Mouse (Mus musculus): ENCODE measurements around the gene Cfap36. TPM values are rescaled to one million over a fixed set of nuclear protein-coding genes. Genes with fewer than 3 reads are reported as not detected.
A peak's percentile ranks its signal among the peaks of the same experiment; 100 is the strongest.

Cfap36 gene
- polyA plus RNA-seq (2015; fragmentation: Nextera tagmentation; extraction: Ambion mirVana) = 40.2 and 43.2 TPM in 2 replicates

DNA sequence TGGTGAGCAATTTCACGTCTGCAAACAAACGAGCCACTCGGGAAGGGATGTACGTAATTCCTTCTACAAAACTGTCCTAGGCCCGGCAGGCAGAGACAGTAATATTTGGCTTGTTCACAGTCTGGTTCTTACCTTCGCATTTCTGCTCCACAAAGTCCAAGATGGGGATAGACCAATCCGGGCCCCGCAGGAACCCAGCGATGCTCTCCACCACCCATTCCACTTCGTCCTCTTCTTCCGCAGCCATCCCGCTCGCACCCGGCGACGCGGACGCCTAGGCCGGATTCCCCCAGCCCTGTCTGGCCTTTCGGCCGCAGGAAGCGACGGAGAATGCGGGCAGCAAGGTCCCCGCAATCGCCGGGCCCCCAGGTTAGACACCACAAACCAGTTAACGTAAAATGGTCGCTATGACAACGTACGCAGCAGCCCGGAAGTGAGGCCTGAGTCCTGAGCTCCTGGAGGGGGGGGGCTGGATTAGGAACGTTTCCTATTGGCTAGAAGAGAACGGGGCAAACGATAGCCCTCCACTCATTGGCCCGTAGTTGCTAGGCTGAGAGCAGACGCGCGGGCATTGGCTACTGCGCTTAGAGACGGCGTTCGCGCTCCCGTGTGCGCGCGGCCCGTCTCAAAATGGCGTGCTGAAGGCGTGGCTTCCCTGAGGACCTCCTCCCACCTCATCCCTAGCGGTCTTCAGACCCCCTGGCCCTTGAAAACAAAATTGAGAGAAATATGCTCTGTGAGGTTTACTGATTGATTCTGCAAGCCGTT lies at the start of gene Cfap36:
Gene Cfap36, minus strand, starts transcription at position 527 of the 768 bp plus-strand sequence.
- Histone ChIP-seq H3K27me3 (replicated peaks) (no peaks in the 10 kb centered on the region), H3K27ac (peak within 1 kb of the TSS; percentile 64), H3K4me2 (replicated peaks) (peak within 1 kb of the TSS; percentile 80), H3K4me3 (replicated peaks) (peak within 1 kb of the TSS; percentile 74), H3K4me1 (replicated peaks) (peaks cover 8% of the 10 kb centered on the region; the same call in 1 of the 2 replicates), H3K36me3 (0 out of 2 replicates have a peak, but pooled peaks cover 5% of the 10 kb centered on the region), H3K9ac (peak within 1 kb of the TSS; percentile 44), H3K9me3 (no peaks in the 10 kb centered on the region)
- WGBS = under 1% methylated on average over 53 of the region's 53 CpGs
- ATAC-seq = peak; percentile 100

GRCm38 (mm10) chr11:29287305-29287704 lies 40.1 kb upstream of the Cfap36 start:
- H3K4me3 ChIP-seq (replicated peaks) = no peak overlapping the region
- H3K4me1 ChIP-seq (replicated peaks) = no peaks in the 10 kb centered on the region
- H3K27me3 ChIP-seq (replicated peaks) = no peaks in the 10 kb centered on the region
- no peak overlapping the region for H3K4me2 ChIP-seq (replicated peaks)
- no peak overlapping the region for H3K9ac ChIP-seq
- H3K27ac ChIP-seq = no peak overlapping the region
- no peaks in the 10 kb centered on the region for H3K9me3 ChIP-seq
- H3K36me3 ChIP-seq = no peaks in the 10 kb centered on the region
- ATAC-seq = no peak

DNA sequence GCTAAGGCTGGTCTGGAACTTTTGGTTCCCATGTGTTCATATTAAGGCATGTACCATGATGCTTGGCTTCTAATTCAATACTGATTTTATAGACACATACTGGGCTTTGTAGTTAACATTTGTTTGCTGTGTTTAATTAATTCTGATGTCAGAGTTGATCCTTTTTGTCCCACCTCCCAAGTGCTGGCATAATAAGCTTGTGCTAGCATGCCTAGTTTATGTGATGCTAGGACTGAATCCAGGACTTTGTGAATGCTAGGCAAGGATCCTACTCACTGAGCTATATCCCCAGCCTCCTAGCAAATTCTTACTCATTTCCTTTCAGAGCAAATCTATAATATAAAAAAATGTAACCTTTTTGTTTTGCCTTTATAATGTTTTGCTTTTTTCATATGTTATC lies 38.8 kb upstream of the Cfap36 start:
- no peak overlapping the region for H3K27ac ChIP-seq
- ATAC-seq = no peak
- no peaks in the 10 kb centered on the region for H3K4me1 ChIP-seq (replicated peaks)
- no peak overlapping the region for H3K9ac ChIP-seq
- no peak overlapping the region for H3K4me2 ChIP-seq (replicated peaks)
- H3K27me3 ChIP-seq (replicated peaks) = no peaks in the 10 kb centered on the region
- no peaks in the 10 kb centered on the region for H3K9me3 ChIP-seq
- H3K4me3 ChIP-seq (replicated peaks) = no peak overlapping the region
- no peaks in the 10 kb centered on the region for H3K36me3 ChIP-seq

DNA sequence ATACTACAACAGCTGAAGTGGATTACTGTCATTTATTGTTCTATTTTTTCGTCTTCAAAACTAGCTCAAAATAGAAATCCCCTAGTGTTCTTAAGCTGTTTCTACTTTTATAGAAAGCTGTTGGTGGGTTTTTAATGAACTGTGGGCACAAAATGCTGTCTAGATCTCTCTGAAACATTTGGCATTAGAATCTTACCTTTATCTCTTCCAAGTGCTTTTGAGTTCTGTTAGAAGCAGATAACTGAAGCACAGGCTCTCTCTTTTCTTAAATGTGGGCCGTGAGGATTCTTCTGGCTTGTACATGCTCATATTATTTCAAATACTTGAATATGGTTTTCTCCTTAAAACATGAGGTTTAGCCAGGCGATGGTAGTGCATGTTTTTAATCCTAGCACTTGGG lies 27.5 kb upstream of the Cfap36 start:
- no peak overlapping the region for H3K9ac ChIP-seq
- H3K4me2 ChIP-seq (replicated peaks) = no peak overlapping the region
- H3K4me3 ChIP-seq (replicated peaks) = no peak overlapping the region
- no peak overlapping the region for H3K27ac ChIP-seq
- 87% methylated on average over 3 of the region's 3 CpGs for whole genome bisulfite sequencing
- no peaks in the 10 kb centered on the region for H3K27me3 ChIP-seq (replicated peaks)
- no peaks in the 10 kb centered on the region for H3K4me1 ChIP-seq (replicated peaks)
- no peak for ATAC-seq
- H3K36me3 ChIP-seq = no peaks in the 10 kb centered on the region
- H3K9me3 ChIP-seq = no peaks in the 10 kb centered on the region

DNA sequence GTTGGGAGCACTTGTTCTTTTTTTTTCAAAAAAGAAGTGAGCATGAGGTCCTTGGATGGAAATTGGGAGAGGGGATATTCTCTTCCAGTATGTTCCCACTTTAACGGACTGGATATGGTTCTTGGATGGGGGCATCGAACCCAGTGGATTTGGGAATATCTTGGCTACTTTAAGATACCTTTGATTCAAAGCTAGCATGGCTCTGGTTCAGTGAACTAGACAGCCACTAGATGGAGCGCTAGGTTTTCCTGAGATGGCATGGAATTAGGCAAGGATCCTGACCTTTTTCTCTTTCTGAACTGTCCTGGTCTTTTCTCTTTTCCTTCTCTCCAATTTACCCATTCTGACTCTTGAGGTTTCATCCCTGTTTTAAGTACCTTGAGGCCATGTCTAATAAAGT lies 20.6 kb upstream of the Cfap36 start:
- Histone ChIP-seq H3K9me3 (no peaks in the 10 kb centered on the region), H3K27ac (no peak overlapping the region), H3K4me3 (replicated peaks) (no peak overlapping the region), H3K36me3 (no peaks in the 10 kb centered on the region), H3K27me3 (replicated peaks) (no peaks in the 10 kb centered on the region), H3K9ac (no peak overlapping the region), H3K4me1 (replicated peaks) (no peaks in the 10 kb centered on the region), H3K4me2 (replicated peaks) (no peak overlapping the region)
- 31% methylated on average over 3 of the region's 3 CpGs for WGBS
- 0 out of 2 replicates have a peak, but pooled peaks have one; percentile 53 for ATAC-seq

- WGBS = 76% methylated on average over 1 of the region's 1 CpGs
- no peak overlapping the region for H3K4me2 ChIP-seq (replicated peaks)
- ATAC-seq = no peak
- H3K27ac ChIP-seq = no peak overlapping the region
- no peaks in the 10 kb centered on the region for H3K27me3 ChIP-seq (replicated peaks)
- H3K9me3 ChIP-seq = no peaks in the 10 kb centered on the region
- no peaks in the 10 kb centered on the region for H3K4me1 ChIP-seq (replicated peaks)
- H3K36me3 ChIP-seq = no peaks in the 10 kb centered on the region
- no peak overlapping the region for H3K9ac ChIP-seq
- no peak overlapping the region for H3K4me3 ChIP-seq (replicated peaks)
Observed at GRCm38 (mm10) chr11:29254643-29255042, 7.4 kb upstream of the Cfap36 start.

DNA sequence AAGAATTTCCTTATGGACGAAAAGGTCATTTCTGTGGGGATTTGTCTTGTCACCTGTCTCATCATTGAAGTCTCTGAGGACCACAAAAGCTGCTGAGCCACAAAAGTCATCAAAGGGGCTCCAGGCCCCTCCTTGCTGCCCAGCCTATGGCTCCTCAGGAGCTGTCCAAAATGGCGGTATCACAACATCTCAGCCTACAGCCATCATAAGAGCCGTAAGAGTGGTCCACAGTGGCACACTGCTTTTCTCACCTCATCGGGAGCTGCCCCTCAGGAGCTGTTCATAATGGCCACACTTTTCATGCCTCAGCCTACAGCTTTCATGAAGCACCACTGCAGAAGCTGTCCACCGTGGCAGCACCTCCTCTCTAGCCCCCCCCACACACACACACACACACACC lies 1.2 kb upstream of the Cfap36 start:
- no peak for ATAC-seq
- H3K27me3 ChIP-seq (replicated peaks) = no peaks in the 10 kb centered on the region
- no peak overlapping the region for H3K9ac ChIP-seq
- H3K36me3 ChIP-seq = no peaks in the 10 kb centered on the region
- peaks cover 8% of the 10 kb centered on the region; the same call in 1 of the 2 replicates for H3K4me1 ChIP-seq (replicated peaks)
- no peaks in the 10 kb centered on the region for H3K9me3 ChIP-seq
- 97% methylated on average over 5 of the region's 5 CpGs for WGBS
- no peak overlapping the region for H3K27ac ChIP-seq
- no peak overlapping the region for H3K4me3 ChIP-seq (replicated peaks)
- H3K4me2 ChIP-seq (replicated peaks) = no peak overlapping the region

GRCm38 (mm10) chr11:29247725-29248124 lies 516 bp upstream of the Cfap36 start:
- H3K4me1 ChIP-seq (replicated peaks) = peaks cover 8% of the 10 kb centered on the region; the same call in 1 of the 2 replicates
- no peaks in the 10 kb centered on the region for H3K27me3 ChIP-seq (replicated peaks)
- peak; percentile 24; the same call in 1 of the 2 replicates for ATAC-seq
- 100% methylated on average over 1 of the region's 1 CpGs for WGBS
- peak overlapping the region; percentile 80 for H3K4me2 ChIP-seq (replicated peaks)
- H3K4me3 ChIP-seq (replicated peaks) = peak overlapping the region; percentile 74
- no peaks in the 10 kb centered on the region for H3K9me3 ChIP-seq
- 0 out of 2 replicates have a peak, but pooled peaks cover under 1% of the 10 kb centered on the region for H3K36me3 ChIP-seq
- no peak overlapping the region for H3K27ac ChIP-seq
- H3K9ac ChIP-seq = no peak overlapping the region

DNA sequence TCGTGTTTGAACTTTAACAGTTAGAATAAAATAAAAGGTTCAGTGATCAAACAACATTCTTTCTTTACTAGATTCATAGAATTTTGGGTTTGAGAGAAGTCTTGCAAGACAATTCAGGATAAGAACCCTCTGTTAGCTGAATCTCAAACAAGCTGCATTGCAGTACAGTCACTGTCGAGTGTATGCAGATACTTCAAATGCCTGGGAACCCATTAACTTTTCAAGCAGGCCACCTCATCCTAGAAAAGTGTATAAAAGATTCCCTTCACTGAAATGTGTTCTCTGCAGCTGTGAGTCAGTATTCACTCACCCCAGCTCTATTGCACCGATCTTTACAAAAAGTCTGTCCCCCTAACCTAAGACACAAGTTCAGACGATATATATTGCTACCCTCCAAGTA lies 1.2 kb downstream of the Cfap36 start:
- Histone ChIP-seq H3K4me3 (replicated peaks) (peak overlapping the region; percentile 74; the same call in 1 of the 2 replicates), H3K36me3 (0 out of 2 replicates have a peak, but pooled peaks cover 5% of the 10 kb centered on the region), H3K27me3 (replicated peaks) (no peaks in the 10 kb centered on the region), H3K27ac (no peak overlapping the region), H3K4me2 (replicated peaks) (peak overlapping the region; percentile 80), H3K4me1 (replicated peaks) (peaks cover 8% of the 10 kb centered on the region; the same call in 1 of the 2 replicates), H3K9me3 (no peaks in the 10 kb centered on the region), H3K9ac (0 out of 2 replicates have a peak overlapping the region, but pooled peaks have one; percentile 44)
- no peak for ATAC-seq
- 59% methylated on average over 4 of the region's 4 CpGs for WGBS

DNA sequence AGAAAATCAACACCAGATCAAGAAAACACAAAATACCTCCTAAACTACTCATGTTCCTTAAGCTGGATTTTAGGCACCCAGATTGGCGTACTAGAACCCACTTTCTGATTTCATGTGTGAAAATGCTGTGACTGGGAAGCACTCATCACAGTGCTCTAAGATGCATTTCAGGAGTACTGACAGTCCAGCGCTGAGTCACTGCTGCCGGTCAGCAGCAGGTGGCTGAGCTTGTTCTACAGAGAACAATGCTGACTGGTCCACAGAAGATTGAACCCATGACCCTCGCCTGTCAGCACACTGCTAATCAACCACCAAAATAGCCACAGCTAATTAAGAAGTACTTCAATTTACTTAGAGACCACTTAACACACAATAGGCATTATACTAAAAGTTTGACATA lies 5.2 kb downstream of the Cfap36 start:
- WGBS = 82% methylated on average over 4 of the region's 4 CpGs
- H3K4me3 ChIP-seq (replicated peaks) = no peak overlapping the region
- H3K4me1 ChIP-seq (replicated peaks) = peaks cover 8% of the 10 kb centered on the region; the same call in 1 of the 2 replicates
- no peak overlapping the region for H3K4me2 ChIP-seq (replicated peaks)
- H3K36me3 ChIP-seq = 0 out of 2 replicates have a peak, but pooled peaks cover 5% of the 10 kb centered on the region
- no peaks in the 10 kb centered on the region for H3K9me3 ChIP-seq
- no peak for ATAC-seq
- H3K27ac ChIP-seq = no peak overlapping the region
- no peaks in the 10 kb centered on the region for H3K27me3 ChIP-seq (replicated peaks)
- no peak overlapping the region for H3K9ac ChIP-seq

- Histone ChIP-seq H3K9ac (no peak overlapping the region), H3K36me3 (0 out of 2 replicates have a peak, but pooled peaks cover 5% of the 10 kb centered on the region), H3K27me3 (replicated peaks) (no peaks in the 10 kb centered on the region), H3K27ac (no peak overlapping the region), H3K4me3 (replicated peaks) (no peak overlapping the region), H3K9me3 (no peaks in the 10 kb centered on the region), H3K4me1 (replicated peaks) (no peaks in the 10 kb centered on the region), H3K4me2 (replicated peaks) (no peak overlapping the region)
- no peak for ATAC-seq
- WGBS = 86% methylated on average over 1 of the region's 1 CpGs
Observed at GRCm38 (mm10) chr11:29239353-29239752, 7.9 kb downstream of the Cfap36 start.

GRCm38 (mm10) chr11:29238551-29238950 lies 8.7 kb downstream of the Cfap36 start:
- no peak overlapping the region for H3K4me2 ChIP-seq (replicated peaks)
- H3K9me3 ChIP-seq = no peaks in the 10 kb centered on the region
- ATAC-seq = no peak
- no peak overlapping the region for H3K9ac ChIP-seq
- 87% methylated on average over 3 of the region's 3 CpGs for WGBS
- H3K4me1 ChIP-seq (replicated peaks) = no peaks in the 10 kb centered on the region
- no peak overlapping the region for H3K27ac ChIP-seq
- H3K36me3 ChIP-seq = 0 out of 2 replicates have a peak, but pooled peaks cover 5% of the 10 kb centered on the region
- H3K4me3 ChIP-seq (replicated peaks) = no peak overlapping the region
- no peaks in the 10 kb centered on the region for H3K27me3 ChIP-seq (replicated peaks)

DNA sequence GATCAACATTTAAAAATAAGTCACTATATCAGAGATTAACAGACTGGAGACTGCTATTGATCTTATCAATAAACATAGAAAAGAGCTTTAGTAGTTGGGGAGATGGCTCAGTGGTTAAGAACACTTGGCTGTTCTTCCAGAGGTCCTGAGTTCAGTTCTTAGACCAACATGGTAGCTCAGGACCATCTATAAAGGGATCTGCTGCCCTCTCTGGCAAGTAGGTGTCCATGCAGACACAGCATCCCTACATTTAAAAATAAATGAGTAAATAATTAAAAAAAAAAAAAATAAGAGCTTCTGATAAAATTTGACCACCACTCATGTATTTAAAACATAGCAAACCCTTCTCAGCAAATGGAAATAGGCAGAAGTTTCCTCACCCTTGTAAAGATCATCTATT lies 9.2 kb downstream of the Cfap36 start:
- Histone ChIP-seq H3K4me2 (replicated peaks) (no peak overlapping the region), H3K4me3 (replicated peaks) (no peak overlapping the region)
- ATAC-seq = no peak

More for the DNA sequence above, 9.2 kb downstream of the Cfap36 start:
- H3K4me1 ChIP-seq (replicated peaks) = no peaks in the 10 kb centered on the region
- no peaks in the 10 kb centered on the region for H3K9me3 ChIP-seq
- H3K36me3 ChIP-seq = 0 out of 2 replicates have a peak, but pooled peaks cover 5% of the 10 kb centered on the region
- no peaks in the 10 kb centered on the region for H3K27me3 ChIP-seq (replicated peaks)
- no peak overlapping the region for H3K27ac ChIP-seq
- H3K9ac ChIP-seq = no peak overlapping the region

Data from intestine, embryonic 15.5 days (tissue).